Mouse (Mus musculus): ENCODE measurements around the gene Mettl16.

Mettl16 gene

DNA sequence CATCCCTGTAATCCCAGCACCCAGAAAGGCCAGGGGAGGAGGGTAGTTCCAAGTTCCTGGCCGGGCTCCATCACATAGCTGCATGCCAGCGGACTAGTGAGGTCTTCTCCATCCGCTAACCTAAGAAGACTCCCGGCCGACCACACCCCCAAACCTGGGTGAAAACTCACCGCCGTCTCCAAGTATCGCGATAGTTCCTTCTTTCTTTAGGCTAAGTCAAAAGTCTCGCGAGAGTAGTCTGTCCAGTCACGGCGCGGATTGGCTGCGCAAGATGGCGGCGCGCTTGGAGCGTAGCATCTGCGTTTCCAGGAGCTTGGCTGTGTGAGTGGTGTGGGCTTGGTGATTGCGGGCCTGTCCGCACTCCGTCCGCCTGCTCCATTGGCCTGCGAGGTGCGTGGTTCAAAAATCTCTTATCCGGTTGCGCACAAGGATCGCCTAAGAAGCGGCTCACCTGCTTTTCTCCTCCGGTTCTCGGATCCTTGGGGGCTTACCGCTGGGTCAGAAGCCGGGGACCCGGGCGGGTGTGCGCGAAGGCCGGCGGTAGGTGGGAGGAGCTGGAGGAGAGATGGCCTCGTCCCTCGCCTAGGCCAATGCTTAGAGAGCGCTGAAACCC lies at the start of gene Mettl16:
Mettl16 (plus strand) TSS at position 236 of the 613 bp plus-strand sequence.
- peak; percentile 97 for DNase-seq (ENCODE audit: low read depth, low spot score)

DNA sequence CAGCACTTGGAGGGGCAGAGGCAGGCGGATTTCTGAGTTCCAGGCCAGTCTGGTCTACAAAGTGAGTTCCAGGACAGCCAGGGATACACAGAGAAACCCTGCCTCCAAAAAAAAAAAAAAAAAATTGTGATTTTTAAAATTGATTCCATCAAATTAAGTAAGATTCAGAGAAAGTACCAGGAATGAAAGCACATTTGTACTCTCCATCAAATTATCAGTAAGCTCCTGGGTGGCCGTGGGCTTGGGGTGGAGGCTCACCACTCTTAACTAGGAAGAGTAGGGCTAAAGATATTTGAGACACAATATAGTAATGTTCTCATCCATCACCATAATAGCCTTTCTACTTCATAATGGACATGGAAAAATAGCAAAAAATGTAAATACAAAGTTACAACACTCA lies 49.5 kb upstream of the Mettl16 start:
- no peak for DNase-seq (ENCODE audit: low read depth, low spot score)

DNA sequence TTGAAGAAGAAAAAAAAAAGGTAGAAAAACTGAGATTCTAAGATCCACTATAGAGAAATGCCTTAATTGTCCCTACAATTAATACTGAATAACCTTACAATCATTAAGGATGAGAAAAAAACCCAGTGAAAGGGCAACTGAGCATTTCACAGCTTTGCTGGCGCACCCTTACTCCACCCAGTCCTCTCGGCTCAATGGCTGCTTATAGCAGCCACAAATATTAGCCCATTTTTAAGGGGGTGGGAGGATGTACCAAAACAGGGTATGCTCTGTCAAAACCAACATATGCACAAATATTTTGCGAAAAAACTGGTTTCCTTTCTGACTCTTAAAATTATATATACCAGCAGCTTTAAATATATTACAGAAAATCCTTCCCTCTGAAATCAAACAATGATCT lies 48.7 kb upstream of the Mettl16 start:
- DNase-seq (ENCODE audit: low read depth, low spot score), result no peak

DNA sequence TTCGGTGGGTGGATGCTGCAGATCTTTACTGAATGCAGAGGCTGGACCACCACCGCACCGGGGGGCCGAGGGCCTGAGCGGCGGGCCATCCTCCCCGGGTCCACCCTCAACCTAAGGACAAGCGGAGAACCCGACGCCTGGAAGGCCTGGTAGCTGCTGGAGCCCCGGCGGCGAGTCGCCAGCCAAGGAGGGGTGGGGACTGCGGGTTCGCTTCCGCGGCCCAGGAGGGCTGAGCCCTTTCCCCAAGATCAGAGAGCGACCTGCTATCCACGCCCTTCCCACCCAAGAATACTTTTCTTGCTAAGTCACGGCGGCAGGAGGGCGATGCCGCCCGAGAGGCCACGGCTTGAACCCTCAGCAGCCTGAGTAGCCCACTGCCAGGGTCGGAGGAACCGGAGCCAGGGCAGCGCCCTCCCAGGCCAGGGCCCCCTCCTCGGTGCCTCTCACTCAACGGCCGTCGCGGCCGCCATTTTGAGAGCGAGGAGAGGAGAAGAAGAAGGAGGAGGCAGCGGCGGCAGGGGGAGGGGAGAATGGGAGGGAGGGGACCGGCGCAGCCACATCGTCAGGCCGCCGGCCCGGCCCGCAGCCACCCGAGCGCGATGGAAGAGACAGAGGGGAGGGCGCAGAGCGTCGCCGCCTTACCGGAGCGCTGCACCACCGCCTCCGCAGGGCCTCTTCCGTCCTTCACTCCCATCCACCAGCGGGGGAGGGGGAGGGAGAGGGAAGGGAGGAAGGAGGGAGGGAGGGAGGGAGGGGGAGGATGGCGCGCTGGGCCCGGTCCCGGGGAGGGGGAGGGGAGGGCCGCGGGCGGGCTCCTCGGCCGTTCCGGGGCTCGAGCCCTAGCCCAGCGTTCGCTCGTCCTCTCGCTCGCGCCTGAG lies 47.0 kb upstream of the Mettl16 start:
- peak; percentile 94 for DNase-seq (ENCODE audit: low read depth, low spot score)

DNA sequence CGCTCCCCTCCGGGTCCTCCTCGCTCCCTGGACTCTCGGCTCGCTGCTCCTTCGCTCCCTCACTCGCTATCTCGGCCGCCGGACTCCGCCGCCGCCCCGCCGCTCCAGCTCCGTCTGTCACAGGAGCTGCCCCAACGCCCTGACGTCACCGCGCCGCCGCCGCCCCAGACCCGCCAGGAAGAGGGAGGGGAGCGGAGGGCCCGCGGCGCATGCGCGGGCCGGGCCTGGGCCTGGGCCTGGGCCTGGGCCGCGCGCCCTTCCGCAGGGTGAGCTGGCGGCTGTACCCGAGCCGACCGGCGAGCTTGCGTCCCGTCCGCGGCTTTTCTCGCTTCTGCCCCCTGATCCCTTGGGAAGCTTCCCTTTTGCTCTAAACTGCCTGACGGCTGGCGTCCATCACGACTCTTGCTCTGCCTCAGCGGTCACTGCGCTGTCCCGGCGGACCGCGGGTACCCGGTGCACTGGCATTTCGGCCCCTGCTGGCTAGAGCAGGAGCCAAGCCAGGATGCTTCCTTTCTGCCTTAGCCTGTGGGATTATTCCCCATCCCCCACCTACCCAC lies 46.3 kb upstream of the Mettl16 start, which contains the start of gene Pafah1b1:
Pafah1b1 (minus strand) TSS at position 436 of the 557 bp plus-strand sequence.
- peak; percentile 96 for DNase-seq (ENCODE audit: low read depth, low spot score)

DNA sequence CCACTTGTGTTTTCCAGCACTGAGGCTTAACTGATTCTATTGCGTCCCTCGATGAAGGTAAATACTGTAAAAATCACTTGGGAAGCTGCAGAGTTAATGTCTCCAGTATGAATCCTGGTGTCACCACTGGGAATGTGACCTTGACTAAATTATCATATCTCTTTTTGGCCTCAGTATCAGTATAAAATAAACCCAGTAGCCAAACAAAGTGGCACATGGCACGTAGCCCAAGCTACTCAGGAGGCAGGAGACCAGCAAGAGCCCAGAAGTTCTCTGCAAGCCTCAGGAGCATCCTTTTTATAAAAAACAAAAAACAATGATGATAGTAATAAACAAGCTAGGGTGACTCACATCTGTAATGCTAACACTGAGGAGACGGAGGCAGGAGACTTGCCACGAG lies 45.4 kb upstream of the Mettl16 start:
- no peak for DNase-seq (ENCODE audit: low read depth, low spot score)

DNA sequence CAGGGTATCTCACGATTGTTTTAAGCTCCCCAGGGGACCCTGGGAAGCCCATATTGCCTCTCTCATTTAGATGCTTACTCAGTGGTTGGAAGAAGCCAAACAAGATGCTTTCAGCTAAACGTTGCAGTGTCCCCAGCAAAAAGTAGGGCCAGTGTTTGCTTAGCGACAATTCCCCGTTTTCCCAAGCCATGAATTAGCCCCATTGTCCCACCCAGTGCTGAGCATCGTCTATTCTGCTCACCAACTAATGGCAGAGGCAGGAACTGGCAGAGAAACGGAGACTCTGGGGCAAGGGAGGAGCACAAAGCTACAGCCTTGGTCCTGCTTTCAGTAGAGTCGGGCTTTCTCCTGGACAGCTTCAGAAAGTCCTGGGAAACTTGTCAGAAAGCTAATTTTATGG lies 35.7 kb upstream of the Mettl16 start:
- DNase-seq (ENCODE audit: low read depth, low spot score), result no peak

DNA sequence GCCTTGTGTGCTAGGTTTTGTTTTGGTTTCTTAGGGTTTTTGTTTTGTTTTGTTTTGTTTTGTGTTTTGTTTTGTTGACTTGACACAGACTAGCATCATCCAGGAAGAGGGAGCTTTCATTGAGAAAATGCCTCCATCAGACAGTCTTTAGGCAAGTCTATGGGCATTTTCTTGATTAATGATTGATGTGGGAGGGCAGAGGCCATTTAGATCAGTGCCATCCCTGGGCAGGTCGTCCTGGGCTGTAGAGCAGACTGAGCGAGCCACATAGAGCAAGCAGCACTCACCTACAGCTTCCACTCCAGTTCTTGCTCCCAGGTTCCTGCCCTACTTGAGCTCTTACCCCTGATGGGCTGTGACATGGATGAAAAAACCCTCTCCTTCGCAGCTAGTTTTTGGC lies 32.8 kb upstream of the Mettl16 start:
- DNase-seq (ENCODE audit: low read depth, low spot score), result no peak

DNA sequence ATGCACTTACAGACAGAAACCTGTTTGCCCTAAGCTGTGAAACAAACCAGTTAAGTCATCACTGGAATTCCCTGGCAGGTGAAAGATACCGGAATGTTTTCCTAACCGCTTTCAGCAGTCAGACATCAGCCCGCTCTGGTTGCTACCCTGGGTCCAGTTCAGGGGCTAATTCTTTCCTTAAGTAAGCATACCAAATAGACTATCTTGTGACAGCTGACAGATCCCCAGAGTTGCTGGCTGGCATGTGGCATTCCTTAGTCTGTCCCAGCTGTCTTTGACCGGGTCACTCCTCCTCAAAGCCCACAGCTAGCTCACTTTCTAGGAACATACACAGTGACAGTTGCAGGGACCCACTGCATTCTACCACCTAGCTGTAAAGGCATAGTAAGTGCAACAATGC lies 22.6 kb upstream of the Mettl16 start:
- no peak for DNase-seq (ENCODE audit: low read depth, low spot score)

DNA sequence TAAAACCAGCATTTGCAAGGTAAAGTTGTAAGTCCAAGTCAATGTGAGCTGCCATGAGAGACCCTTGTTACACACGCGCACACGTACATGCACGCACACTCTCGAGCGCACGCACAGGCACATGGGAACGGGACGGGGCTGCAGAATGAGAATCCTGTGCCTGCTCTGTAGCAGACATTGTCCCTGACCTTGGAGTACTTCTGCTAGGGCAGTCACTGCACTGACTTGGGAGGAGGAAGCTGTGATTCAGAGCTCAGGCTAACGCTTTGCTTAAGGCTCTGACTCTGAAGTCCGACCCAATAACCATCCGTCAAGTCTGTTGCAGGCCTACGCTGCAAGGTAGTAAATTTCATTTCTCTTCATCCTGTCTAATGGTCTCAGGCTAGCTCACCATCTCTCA lies 21.4 kb upstream of the Mettl16 start:
- no peak for DNase-seq (ENCODE audit: low read depth, low spot score)

DNA sequence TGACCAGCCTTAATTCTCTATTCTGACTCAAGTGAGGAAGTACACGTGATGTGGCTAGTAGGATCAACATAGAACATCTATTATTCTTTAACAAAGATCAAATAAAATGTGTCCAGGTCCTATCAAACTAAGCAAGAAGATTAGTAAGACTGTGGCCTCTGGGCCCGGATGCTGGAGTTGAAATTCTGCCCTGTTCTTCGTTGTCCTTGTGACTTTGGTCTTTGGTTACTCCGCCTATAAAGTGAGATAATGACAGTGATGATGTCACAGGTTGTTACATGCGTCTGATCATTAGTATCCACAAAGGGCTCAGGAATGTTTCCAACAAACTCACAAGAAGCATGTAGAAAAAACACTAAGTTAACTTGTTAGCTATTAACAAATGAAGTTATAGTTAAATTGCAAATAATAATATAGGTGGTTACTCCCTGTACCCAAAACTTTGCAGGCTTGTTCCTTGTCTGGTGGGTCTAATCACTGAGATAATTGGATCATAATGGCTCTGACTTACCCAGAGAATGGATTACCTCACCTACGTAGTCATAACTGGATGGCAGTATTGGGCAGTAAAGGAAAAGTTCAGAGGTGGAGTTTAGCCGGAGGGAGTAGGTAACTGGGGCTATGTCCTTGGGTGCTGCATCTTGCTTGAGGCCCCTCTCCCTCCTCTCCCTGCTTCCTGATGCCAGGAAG lies 19.8 kb upstream of the Mettl16 start:
- no peak for DNase-seq (ENCODE audit: low read depth, low spot score)

DNA sequence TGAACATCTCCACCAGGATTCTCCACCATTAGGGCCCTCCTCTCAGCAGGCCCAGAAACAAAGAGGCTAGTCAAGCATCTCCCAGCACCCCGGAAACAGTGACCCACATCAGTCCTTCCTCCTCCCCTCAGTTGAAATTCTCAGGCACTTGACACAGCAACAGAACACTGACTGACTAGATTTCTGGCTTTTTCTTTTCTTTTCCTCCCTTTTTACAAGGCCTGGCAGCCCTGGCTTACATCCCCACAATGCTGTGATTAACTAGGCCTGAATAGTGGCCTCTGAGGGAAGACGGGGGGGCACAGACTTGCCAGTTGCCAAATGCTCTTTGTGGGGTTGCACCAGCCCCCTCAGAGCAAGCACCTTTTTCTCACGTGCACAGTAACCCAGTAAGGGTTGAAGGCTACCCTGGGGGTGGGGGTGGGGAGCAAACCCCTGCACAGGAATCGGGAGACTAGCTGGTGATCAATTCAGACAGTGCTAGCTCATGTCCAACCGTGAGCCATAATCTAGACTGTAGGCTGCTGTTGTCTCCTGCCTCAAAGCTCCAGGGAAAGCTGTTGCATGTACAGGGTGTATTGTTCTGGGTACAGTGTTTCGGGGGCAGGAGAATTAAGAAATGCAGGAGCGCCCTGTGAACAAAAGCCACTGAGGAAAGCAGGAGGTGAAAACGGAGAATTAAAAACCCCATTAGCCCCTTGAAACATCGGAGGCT lies 19.1 kb upstream of the Mettl16 start:
- DNase-seq (ENCODE audit: low read depth, low spot score), result no peak

DNA sequence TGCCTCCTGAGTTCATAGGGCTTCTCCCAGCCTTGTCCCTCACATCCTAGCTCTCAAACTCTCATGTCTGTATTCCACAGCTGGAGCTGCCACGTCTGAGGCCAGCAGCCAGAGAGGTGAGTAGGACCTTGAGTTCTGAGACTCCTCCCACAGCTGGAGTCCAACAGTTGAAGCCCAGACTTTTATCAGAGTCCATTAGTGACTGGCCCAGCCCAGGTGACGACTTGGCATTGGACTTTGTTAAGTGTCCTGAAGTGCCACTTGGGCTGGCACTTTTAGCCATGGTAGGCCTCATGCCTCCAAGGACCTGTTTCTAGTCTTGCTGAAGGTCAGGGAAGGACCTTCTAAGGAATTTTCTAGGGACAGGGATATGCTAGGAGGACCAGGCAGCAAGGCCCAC lies 14.0 kb upstream of the Mettl16 start:
- no peak for DNase-seq (ENCODE audit: low read depth, low spot score)

DNA sequence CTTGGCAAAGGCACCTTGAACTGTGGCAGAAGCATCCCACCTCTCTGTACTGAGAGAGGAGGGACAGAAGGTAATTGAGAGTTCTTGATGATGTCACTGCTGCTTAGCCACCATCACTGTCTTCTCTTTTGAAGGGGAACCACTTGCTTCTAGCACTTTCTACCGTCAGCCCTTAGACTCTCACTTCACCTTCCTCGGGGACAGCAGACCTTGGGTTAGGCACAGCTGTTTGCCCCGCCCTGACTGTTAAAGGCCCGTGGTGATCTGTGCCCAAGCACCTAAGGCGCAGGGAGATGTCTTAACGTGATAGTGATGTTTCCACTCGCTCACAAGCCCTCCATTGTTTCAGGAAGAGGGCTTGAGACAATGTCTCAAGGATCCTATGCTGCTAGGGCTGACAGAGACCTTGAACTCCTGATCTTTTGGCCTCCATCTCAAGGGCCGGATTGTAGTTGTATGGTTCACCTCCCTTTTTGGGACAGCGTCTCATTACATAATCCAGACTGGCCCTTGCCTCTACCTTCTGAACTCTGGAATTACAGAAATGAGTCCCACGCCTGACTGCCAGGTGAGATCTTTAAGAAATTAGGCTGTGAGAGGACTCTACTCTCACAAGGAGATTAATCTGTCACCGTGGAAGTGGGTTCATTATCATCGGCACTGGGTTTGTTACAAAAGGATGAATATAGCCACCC lies 9.5 kb upstream of the Mettl16 start:
- peak; percentile 55 for DNase-seq (ENCODE audit: low read depth, low spot score)

DNA sequence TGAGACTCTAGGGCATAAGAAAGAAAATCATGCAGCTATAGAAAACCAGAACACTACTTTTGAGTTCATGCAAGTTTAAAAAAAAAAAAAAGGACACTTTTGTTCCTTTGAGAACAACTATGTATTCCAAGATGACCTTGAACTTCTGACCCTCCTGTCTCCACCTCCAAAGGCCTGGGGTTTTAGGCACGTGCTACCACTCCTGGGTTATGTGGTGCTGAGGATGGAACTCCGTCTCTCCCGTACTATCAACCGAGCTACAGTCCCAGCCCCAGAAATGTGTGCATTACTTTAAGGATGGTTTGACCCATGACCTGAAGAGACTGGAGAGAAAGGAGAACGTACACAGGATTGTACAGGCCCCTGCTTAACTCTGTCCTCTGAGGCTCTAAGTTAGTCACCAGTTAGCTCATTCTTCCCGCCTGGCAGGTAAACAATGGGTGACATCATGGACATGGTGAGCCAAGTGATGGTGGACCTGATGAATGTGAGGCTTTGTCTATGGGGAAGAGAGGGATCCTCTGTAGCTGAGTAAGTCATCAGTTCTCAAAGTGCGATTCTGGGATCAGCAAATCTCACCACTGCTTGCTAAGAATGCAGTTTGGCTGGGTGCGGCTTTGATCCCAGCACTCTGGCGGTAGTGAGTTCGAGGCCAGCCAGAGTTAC lies 6.5 kb upstream of the Mettl16 start:
- no peak for DNase-seq (ENCODE audit: low read depth, low spot score)

DNA sequence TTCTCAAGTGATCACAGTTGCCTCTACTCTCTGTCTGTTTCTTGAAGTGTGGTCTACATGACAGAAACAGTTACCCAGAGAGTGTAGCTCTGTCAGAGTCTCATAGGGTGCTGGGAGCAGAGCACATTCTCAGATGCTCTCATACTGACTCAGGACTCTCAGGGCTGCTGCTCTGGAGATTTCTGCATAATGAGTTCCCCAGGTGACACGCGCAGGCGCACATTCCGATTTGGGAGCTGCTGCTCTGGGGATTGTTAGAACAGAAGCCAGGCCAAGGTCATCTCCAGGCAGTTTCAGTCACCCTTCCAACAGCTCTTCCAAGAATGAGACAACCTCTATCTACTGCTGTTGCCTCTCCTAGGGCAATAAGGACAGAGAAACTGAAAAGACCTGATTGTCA lies 3.2 kb upstream of the Mettl16 start:
- DNase-seq (ENCODE audit: low read depth, low spot score), result no peak

DNA sequence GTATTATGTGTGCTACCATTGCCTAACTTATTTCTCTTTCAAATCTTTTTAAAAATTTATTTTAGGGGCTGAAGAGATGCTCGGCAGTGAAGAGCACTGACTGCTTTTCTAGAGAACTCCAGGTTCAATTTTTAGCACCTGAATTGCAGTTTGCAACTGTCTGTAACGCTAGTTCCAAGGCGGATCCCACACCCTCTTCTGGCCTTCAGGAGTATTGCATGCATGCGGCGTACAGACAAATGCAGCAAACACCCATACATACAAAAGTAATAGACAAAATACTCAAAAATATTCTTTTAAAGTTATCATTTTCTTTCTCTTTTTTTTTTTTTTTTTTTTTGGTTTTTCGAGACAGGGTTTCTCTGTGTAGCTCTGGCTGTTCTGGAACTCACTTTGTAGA lies 2.6 kb upstream of the Mettl16 start:
- peak; percentile 71 for DNase-seq (ENCODE audit: low read depth, low spot score)

DNA sequence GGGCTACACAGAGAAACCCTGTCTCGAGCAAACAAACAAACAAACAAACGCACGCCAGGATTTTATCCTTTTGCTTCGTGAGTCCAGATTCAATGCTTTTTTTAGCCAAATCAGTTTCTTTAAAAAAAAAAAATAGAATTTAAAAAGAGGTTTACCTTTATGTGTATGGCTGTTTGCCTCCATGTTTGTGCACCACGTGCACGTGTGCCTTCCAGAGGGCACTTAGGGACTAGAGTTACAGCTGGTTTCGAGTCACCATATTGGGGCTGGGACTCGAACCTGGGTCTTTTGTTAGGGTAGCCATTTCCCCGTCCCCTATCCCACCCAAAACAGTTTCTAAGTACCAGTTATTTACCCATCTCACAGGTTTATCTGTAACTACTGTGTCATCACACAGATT lies 593 bp upstream of the Mettl16 start:
- DNase-seq (ENCODE audit: low read depth, low spot score), result no peak

DNA sequence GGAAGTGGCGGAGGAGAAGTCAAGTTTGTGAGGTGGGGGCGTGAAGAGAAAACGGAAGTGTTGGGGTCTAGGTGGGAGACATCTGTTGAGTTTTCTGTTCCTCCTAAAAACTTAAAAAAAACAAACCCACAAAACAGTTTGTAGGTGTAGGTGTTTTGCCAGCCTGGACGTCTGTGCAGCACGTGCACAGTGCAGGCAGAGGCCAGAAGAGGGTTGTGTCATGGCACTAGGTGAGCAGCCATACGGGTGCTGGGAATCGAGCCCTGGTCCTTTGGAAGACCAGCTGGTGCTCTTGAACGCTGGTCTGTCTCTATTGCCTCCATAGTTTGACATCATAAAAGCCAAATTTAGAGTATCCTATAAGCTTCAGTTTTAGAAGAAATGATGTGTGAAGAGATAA lies 604 bp downstream of the Mettl16 start:
- DNase-seq (ENCODE audit: low read depth, low spot score), result no peak

DNA sequence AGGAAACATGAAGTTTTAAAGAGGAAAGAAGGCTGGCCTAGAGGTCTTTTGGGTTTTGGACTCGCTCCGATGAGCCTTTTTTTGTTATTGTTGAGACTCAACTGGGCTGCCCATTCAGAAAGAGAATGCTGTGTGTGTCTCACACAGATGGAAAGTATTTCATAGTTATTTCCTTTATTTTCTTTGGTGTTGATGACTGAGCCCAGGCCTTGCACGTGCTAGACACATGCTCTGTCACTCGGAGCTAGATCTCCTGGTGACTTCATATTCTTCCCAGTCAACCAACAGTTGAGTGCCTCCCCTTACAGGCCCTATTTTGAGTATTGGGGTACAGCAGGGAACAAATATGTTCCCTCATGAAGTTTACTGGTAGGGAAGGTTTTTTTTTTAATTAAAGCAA lies 1.0 kb downstream of the Mettl16 start:
- no peak for DNase-seq (ENCODE audit: low read depth, low spot score)

Measured in A20 (cell line).